Mouse (Mus musculus) spleen, adult 10 weeks (tissue): ENCODE data around the gene Atl3. TPM values are rescaled to one million over a fixed set of nuclear protein-coding genes. Genes with fewer than 3 reads are reported as not detected.

ENCODE experiments used
- polyA plus RNA-seq: library from polyadenylated mRNA; stranded (reverse); fragments of 350-450 nt; fragmentation: Illumina TruSeq; extraction: RNeasy Lipid Tissue Mini Kit (QIAGEN cat#74804); gene quantifications from one replicate; pipeline ENCODE4 v1.2.3, GENCODE M21; 2015; ENCODE audit warnings: low replicate concordance; ENCODE audit not compliant: insufficient read depth

Gene Atl3
- 67.7 TPM for polyA plus RNA-seq

DNA sequence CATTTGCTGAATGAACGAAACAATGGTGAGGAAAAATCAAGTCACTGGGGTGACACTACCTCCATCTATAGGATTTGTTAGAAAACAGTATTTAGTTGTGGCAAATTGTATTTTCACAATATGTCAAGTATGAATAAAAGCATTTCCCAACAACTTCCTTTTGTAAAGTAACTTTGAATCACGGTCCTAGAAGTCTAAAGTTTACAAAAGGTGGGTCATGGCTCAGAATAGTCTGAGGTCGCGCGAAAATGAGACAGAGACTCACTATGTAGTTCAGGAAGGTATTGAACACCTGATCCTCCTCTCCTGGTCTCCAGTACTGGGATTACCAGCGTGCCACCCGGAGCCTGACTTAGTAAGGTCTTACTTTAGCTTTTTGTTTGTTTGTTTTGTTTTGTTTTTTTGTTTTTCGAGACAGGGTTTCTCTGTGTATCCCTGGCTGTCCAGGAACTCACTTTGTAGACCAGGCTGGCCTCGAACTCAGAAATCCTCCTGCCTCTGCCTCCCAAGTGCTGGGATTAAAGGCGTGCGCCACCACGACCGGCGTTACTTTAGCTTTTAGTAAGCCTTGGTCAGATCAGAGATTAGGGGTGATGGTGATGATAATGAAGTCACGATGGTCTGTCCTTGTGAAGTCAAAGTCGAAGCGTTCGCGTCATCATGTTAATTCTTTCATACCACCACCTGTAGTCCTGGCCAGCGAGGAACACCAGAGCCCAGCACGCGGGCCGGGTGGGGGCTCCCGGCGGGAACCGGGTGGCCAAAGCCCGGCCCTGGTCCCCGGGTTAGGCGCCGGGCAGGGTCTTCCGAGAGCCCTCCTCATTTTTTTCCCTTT is at the start of gene Atl3:
TSS of gene Atl3 (plus strand) at position 689 of the 835 bp plus-strand sequence.

DNA sequence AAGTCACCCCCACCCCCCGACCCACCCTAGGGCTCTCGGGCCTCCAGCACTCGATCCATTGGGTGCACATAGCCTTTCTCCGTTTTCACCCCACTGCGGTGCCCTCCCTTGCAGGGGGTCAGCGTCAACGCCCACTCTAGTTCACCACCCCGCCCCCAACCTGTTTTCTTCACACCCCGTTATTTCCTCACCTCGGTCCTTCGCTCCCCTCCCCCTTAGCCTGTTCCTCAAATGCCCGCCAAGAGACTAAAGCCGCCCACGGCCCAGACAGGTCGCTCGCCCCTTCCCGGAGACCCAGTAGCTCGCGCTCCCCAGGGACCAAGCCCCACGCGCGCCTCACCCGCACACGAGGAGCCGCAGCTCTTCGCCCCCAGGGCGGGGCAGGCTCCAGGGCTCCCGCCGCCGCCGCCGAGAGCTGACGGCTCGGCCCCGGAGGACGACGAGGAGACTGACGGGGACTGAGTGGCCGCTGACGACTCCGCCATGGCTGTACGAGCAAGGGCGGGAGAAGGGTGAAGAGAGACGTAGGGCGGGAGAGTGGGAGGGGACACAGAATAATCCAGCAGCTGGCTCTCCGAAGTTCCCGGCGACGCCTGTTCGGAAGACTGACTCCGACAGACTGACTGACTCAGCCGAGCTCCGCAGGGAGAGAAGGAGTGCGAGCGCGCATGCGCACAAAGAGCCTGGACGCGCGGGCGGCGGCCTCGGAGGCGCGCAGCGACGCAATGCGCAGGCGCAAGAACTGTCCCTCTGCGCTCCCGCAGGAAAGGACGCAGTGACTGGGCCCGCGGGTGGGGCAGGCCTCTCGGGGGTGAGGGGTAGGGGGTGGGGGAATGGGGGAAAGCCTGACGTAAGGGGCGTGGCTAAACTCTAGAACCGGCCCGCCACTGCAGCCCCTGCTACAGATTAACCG is 11.0 kb upstream of the Atl3 start, which contains the start of gene Rtn3:
TSS of gene Rtn3 (minus strand) at position 683 of the 913 bp plus-strand sequence.

DNA sequence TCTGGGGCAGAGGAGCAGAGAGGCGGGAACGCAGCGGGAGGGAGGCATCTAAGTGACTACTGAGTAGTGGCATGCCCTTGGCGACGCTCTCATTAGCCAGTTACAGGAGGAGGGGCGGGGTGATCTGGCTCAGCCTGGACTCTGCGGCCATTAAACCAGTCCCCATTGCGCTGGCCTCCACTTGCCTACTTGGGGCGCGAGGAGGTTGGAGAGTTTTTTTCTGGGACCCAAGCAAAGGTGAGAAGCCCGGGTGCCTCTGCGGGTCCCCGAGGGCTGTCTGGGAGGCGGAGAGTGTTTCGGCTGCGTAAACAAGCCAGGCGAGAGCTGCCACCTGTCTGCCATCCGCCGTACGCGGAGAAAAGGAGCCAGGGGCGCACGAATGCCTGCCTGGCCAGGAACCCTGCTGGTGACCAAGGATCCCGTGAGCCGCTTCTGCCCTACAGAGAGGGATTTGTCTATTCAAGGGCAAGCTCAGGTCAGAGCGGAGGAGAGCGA is 63.5 kb downstream of the Atl3 start, which contains the start of gene Pla2g16:
TSS of gene Pla2g16 (plus strand) at position 132 of the 495 bp plus-strand sequence.

Other genes with a start within 250 kb of the Atl3 start
- 0.52 TPM for gene Rcor2, start 226.7 kb upstream of the Atl3 start, polyA plus RNA-seq
- 81.6 TPM for gene Mark2, start 152.2 kb upstream of the Atl3 start, polyA plus RNA-seq
- 6.8 TPM for gene Spindoc, start 111.0 kb upstream of the Atl3 start, polyA plus RNA-seq
- gene 2700081O15Rik, start 76.4 kb upstream of the Atl3 start, polyA plus RNA-seq = 7.2 TPM
- gene Rtn3, start 10.8 kb upstream of the Atl3 start, polyA plus RNA-seq = 126 TPM
- gene Pla2g16, start 63.4 kb downstream of the Atl3 start, polyA plus RNA-seq = 27.5 TPM
- gene Lgals12, start 113.2 kb downstream of the Atl3 start, polyA plus RNA-seq = 0.33 TPM
- not detected for gene Hrasls5, start 118.5 kb downstream of the Atl3 start, polyA plus RNA-seq
- gene Slc22a19, start 217.3 kb downstream of the Atl3 start, polyA plus RNA-seq = not detected